Mouse (Mus musculus) thymus, postnatal 36 days (tissue): ENCODE measurements around the gene Gcn1l1.

Experiments
- DNase-seq, 2 experiments: peaks; one replicate each; pipeline ENCODE4 v3.0.0; 2022; ENCODE audit warnings: mixed read lengths in 2 of 2

Gene Gcn1l1

DNA sequence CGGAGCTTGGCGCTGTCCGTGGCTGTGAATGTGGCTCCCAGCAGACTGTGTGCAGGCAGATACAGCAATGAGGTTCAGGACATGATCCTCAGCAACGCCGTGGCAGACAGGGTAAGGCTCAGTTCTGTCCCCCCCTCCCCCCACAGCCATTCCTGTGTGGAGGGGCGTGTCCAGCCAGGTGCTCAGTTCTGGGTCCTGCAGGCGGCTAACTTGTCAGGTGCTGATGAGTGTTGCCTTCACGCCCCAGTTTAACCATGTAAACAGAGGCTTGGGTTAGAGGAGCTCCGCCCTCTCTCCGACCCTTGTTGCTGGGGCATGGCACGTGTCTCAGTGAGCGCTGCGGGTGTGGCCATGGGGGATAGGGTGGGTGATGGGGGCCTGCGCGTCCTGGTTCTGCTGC is 54.6 kb downstream of the Gcn1l1 start:
- DNase-seq: no peak

DNA sequence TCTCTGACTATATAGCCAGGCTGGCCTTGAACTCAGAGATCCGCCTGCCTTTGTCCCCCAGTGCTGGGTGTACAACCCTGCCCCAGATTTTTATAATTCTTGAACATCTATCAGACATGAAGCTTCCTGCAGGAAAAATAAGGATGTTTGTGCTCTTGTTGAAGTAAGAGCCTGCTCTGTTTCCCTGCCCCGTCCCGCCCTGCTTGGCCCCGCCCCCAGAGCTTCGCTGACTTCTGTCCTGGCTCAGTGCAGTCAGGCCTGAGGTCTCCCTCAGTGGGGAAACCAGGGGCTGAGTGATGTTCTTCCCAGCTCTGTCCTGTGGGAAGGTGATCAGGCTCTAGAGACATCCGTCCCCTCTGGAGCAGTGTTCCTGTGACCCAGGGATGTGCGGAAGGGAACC is 57.6 kb downstream of the Gcn1l1 start:
- DNase-seq: no peak

DNA sequence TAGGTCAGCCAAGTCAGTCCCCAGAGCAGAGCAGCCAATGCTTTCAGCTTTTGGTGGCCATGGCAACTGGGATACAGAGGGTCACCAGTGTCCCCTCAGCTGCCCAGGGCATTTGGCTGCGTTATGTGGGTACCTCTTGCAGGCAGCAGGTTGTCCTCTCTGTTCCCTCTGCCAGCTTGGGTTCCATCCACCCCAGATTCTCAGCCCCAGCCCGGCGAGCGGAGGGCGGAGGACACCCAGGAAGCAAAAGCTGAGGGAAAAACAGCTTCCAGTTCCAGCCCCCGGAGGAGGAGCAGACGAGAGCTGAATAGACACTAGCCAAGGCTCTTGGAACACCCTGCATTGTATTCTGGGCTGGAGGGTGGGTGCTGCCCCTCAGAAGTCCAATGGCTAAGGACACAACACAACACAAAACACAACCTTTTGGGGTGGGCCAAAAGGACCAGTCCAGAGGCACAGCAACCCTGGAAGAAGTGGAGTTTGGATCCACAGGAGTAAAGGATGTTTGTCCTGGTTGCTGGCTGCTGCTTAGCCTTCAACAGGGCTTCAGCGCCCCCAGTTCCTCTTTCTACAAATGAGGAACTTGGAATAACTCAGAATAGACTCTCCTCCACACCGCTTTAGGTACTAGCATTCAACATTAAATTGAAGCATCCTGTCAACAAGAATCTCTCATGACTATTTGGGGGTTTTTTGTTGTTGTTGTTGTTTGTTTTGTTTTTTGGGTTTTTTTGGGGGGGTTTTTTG is 58.8 kb downstream of the Gcn1l1 start:
- no peak for DNase-seq

- no peak for DNase-seq
Observed at GRCm38 (mm10) chr5:115626237-115626886, 61.3 kb downstream of the Gcn1l1 start.

DNA sequence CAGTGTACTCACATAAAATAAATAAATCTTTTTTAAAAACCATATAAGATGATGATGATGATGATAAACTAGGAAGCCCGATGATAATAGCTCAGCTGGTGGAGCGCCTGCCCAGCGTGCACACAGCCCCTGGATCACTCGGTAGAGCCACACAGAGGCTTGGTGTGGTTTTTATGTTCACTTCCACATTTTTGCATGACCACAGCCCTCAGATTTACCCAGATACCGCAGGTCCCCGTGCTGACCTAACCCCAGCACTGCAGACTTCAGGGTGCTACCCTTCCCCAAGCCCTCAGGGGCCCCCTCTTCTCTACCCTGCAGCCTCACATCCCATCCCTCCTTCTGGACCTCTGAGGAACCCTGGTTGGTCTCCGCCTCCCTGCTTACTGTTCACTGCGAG is 63.0 kb downstream of the Gcn1l1 start:
- DNase-seq: no peak

DNA sequence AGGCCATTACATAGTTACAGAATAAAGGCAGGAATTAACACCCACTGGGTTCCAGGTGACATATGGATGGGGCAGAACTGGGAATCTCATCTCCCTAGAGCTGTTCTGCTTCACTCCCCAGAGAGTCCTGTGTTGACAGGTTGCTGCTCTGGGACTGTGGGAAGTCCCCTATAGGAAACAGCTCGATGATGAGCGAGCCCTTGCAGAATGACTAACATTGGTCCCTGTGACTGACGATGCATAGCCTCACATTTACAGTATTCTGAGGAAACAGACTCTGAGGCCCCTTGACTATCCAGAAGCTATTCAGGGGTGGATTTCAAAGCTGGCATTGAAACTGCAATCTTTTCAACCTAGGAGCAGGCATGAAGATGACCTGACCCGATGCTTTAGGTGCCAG is 64.6 kb downstream of the Gcn1l1 start:
- no peak for DNase-seq

GRCm38 (mm10) chr5:115630291-115630690 is 65.2 kb downstream of the Gcn1l1 start:
- no peak for DNase-seq

- peak; percentile 96 to 97 for DNase-seq
Observed at GRCm38 (mm10) chr5:115631505-115632357, 66.7 kb downstream of the Gcn1l1 start, which contains the start of gene Rab35. Rab35 (plus strand) TSS chr5:115631908.

- DNase-seq: peak; percentile 43 to 65
Observed at GRCm38 (mm10) chr5:115632358-115632714, 67.3 kb downstream of the Gcn1l1 start.

- DNase-seq: no peak
Observed at GRCm38 (mm10) chr5:115633060-115633459, 68.0 kb downstream of the Gcn1l1 start.

DNA sequence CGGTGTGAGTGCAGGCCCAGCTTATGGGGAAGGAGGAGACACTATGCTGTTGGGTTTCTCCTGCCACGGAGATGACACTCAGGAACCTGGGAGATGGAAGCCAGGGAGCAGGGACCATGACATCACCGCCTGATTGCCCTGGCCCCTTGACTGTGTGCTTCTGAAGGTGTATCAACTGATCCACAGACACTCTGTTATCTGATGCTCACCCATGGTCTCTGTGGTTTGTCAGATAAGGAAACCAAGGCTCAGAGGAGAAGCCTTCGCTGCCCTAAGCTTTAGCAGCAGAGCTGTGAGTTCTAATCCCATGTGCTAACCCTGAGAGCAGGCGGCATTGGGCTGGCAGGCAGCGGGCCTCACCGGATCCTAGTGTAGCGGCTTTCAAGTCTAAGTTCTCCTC is 69.0 kb downstream of the Gcn1l1 start:
- no peak for DNase-seq

DNA sequence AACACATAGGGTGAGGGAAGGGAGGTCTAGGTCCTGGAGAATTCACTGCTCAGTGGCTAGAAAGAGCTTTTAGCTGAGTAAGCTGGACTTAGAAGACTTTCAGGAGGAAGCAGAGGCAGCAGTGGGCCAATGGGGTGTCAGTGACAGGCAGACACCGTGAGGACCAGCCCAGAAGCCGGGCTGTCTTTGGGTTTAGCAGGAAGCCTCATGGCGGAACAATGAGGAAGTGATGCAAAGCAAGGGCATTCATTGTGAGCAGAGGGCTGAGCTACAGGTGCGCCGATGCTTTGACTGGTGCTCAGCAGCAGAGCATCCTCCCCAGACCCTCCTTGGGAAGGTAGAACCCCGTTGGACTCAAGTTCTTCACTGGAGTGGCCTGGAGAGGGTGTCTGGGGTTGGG is 70.5 kb downstream of the Gcn1l1 start:
- peak; percentile 16 to 40 for DNase-seq

GRCm38 (mm10) chr5:115644192-115644591 is 79.1 kb downstream of the Gcn1l1 start:
- peak; percentile 39 to 49 for DNase-seq

DNA sequence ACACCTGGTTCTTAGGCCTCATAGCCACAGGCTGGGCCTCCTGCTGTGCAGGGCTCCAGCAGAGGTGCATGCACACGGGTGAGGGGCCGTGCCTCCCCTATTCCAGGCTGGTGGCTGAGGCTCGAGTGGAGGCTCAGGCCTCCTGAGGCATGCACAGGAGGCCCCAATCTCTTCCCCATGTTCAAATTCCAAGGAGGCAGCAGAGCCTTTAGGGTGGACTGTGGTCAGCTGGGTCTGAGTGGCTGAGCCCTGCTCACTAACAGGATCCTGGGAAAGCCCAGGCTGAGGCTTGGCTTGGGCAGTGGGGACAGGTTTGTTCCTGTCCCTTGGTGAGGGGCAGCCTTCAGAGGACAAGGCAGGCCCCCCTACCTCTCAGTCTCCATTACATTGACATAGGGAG is 83.8 kb downstream of the Gcn1l1 start:
- no peak for DNase-seq

- no peak for DNase-seq
Observed at GRCm38 (mm10) chr5:115649699-115650098, 84.6 kb downstream of the Gcn1l1 start.

GRCm38 (mm10) chr5:115650885-115651284 is 85.8 kb downstream of the Gcn1l1 start:
- no peak for DNase-seq

GRCm38 (mm10) chr5:115651821-115652220 is 86.8 kb downstream of the Gcn1l1 start:
- no peak for DNase-seq

DNA sequence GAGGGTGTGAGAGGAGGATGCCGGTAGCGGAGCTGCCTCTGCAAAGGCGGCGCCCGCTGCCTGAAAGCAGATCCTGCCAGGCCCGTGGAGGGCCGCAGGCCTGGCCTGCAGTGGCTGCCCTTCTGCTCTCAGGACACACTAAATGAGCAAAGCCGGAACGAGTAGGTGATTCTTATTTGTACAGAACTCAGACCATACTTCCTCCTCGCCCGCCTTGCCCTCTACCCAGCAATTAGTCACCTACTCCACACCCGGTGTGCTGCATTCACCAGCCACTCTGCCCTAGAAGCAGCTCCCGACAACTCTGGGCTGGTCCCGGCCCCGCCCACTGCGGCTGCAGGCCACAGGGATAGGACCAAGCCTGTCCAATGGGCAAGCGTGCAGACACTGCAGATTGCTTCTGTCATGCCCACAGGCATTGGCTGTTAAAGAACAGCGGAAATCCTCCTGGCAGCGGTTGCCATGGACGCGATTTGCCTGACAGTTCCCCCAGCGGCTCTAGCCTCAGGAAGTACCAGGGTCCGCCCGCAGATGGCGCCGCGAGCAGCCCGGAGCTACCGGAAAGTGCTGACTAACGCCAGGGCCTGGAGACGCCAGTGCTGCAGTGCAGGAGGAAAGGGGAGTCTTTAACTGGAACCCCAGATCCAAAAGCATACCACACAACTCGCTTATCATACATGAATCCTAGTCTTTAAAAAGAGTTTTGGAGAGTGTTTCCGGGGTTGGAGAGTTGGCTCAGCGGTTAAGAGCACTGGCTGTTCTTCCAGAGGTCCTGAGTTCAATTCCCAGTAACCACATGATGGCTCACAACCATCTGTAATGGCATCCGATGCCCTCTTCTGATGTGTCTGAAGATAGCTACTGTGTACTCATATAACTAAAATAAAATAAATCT is 87.9 kb downstream of the Gcn1l1 start:
- peak; percentile 100 for DNase-seq

- no peak for DNase-seq
Observed at GRCm38 (mm10) chr5:115653776-115654175, 88.7 kb downstream of the Gcn1l1 start.

DNA sequence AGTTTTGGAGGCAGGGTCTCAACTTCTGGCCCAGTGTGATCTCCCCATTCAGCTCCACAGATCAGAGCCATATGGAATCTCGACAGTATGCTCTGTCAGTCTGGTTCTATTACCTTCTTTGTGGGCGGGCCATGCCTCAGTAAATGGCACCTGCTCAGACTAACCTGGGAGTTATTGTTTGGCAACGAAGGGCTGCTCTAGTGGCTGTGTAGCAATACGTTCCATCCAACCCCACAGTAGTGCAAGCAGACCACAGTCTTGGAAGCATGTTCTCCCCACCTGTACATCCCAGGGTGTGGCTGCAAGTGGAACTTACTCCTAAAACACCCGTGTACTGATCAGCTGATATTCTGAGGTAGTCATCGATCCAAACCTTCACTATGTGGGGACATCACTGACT is 91.6 kb downstream of the Gcn1l1 start:
- DNase-seq: peak in 1 of 2 experiments; percentile 0

DNA sequence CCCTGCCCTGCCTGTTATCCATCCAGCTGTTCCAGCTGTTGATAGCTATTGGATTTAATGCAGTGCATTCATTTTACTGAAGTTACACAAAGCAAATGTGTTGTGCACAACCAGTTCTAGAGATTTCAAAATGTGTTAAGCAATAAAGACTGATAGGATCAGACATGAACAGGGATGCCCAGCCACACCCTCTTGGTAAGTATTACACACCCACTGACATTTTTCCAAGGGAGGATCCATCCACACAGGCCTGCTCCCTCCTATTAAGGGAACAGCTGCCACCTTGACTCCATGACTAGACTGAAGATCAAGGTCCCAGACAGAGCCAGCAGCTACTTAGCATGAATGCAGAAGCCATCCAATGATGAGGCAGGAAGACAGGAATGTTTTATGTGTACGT is 92.2 kb downstream of the Gcn1l1 start:
- DNase-seq: peak in 1 of 2 experiments; percentile 1

DNA sequence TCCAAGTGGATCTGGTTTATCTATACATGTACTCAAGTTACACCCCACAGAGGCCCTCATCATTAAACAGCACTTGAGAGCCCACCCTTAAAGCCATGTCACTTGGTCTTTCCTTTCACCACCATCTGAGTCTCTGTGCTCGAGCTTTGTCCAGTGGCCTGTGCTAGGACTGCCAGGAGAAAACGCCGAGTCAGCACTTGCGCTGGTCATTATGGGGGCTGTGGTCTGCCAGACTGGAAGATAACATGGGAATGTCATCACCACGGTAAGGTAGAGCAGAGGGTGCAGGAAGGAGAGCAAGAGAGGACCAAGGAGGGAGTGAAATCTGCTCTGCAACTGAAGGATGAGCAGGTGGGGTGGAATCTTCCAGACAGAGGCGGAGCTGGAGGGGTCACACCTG is 93.3 kb downstream of the Gcn1l1 start:
- DNase-seq: no peak

DNA sequence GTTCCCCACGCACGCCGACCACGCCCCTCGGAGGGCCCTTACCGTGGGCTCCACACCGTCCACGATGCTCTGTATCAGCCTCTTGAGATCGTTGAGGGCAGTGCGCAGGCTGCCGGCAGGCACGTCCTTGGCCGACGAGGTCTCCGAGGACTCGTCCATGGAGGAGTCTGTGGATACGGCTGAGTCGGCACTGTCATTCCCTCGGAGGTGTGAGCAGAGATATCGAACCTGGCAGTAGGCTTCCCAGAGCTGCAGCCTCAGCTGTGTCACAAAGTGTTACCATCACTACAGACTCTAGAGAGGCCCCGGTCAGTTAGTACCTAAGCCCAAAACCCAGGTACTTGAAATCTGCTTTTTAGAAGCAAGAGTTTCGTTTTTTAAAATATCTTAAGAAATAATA is 97.6 kb downstream of the Gcn1l1 start:
- no peak for DNase-seq
